Comparison of ENCODE assay signal across 9 mouse cellular contexts in the genomic region with DNA sequence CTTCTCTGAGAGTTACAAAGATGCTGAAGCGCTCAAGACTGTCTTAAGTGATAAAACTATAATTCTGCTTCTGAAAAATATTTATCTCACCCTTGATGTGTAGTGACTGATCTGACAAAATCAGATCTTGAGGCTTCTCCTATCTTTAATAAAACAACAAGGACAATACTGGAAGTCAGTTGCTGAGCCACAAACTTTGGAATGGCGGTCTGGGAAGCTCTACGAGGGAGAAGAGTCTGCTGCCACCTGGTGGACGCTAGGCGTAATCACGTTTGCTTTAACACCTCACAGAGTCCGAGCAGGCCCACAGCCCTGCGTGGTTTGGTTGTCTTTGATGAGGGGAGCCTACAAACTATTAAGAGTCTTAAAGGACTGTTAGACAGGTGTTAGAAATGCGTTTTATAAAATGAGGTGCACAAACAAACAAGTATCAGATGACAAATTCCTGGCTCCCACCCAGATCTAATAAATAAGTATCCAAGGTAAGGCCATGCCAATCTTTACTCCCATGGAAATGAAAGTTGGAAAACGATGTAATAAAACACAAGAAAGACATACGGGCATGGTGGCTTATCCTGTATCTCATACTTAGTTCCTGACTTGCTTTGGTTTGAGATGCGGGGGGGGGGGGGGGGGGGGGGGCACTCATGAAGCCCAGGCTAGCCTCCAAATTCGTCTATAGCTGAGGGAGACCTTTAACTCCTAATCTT.
A peak's percentile ranks its signal among the peaks of the same experiment; 100 is the strongest.
DNase-seq lines count a peak whose midpoint lies in the region; ATAC-seq lines count a peak whose summit lies in the region.
"Had no signal": no experiment of that assay in that cellular context is flagged by ENCODE, and none has a peak within 500 bp of the region (broad histone marks: within the 10 kb centered on the region; RNA-seq: fewer than 3 reads in every experiment).

No protein-coding gene starts in this region.

- H3K27ac ChIP-seq in forebrain, embryonic 13.5 days = no peak overlapping the region
- H3K27ac ChIP-seq in lung, embryonic 15.5 days = no peak overlapping the region

- H3K9me3 ChIP-seq in forebrain, embryonic 13.5 days (replicated peaks) = no peaks in the 10 kb centered on the region
- no peaks in the 10 kb centered on the region for H3K9me3 ChIP-seq in lung, embryonic 15.5 days
- H3K9me3 ChIP-seq: megakaryocyte, embryonic 14.5 days had no signal

- no peaks in the 10 kb centered on the region for H3K4me1 ChIP-seq in forebrain, embryonic 13.5 days
- H3K4me1 ChIP-seq in lung, embryonic 15.5 days = peaks cover 15% of the 10 kb centered on the region
- H3K4me1 ChIP-seq: megakaryocyte, embryonic 14.5 days had no signal

- peak; percentile 95 for ATAC-seq in forebrain, embryonic 13.5 days
- ATAC-seq in hematopoietic stem cell, adult 5-6 weeks (replicated peaks in 1 of 2; ENCODE audit: insufficient read depth in 1 of 2, low FRiP score in 2 of 2, low TSS enrichment in 1 of 2, low read depth in 1 of 2, poor library complexity in 2 of 2, severe bottlenecking in 2 of 2) = peak; percentile 89 to 90
- peak; percentile 72; the same call in 1 of the 2 replicates for ATAC-seq in lung, embryonic 15.5 days (ENCODE audit: borderline replicate concordance, extremely low read depth, low FRiP score, low TSS enrichment)

- no peak overlapping the region for H3K9ac ChIP-seq in forebrain, embryonic 13.5 days
- no peak overlapping the region for H3K9ac ChIP-seq in lung, embryonic 15.5 days

- 27% methylated on average over 12 of the region's 13 CpGs for WGBS in forebrain, embryonic 13.5 days
- 23% methylated on average over 13 of the region's 13 CpGs for WGBS in lung, embryonic 15.5 days

- H3K4me3 ChIP-seq in forebrain, embryonic 13.5 days = no peak overlapping the region
- no peak overlapping the region for H3K4me3 ChIP-seq in lung, embryonic 15.5 days
- H3K4me3 ChIP-seq: megakaryocyte, embryonic 14.5 days had no signal

- H3K36me3 ChIP-seq in forebrain, embryonic 13.5 days (ENCODE audit: poor library complexity, severe bottlenecking) = no peaks in the 10 kb centered on the region
- H3K36me3 ChIP-seq in lung, embryonic 15.5 days = no peaks in the 10 kb centered on the region

- H3K27me3 ChIP-seq in forebrain, embryonic 13.5 days = no peaks in the 10 kb centered on the region
- no peaks in the 10 kb centered on the region for H3K27me3 ChIP-seq in lung, embryonic 15.5 days

- no peak overlapping the region for H3K4me2 ChIP-seq in forebrain, embryonic 13.5 days
- H3K4me2 ChIP-seq in lung, embryonic 15.5 days = no peak overlapping the region

- DNase-seq in MN1 (ENCODE audit: low spot score) = peak; percentile 77
- peak; percentile 34 for DNase-seq in c-Kit-positive CD71-positive TER-119-negative erythroid progenitor cells, embryonic 14.5 days (ENCODE audit: low read depth)
- DNase-seq in layer of hippocampus, adult 18-20 months (ENCODE audit: low spot score in 2 of 2) = peak; percentile 40 to 83
- DNase-seq in ovary, postnatal 14 days (ENCODE audit: low spot score) = peak; percentile 63
- DNase-seq in yolk sac, embryonic 10.5 days (ENCODE audit: low spot score) = peak; percentile 48
